Mouse (Mus musculus): ENCODE data around the gene Ttll3.

GRCm38 (mm10) chr6:113423000-113423399 is 33.9 kb downstream of the Ttll3 start:
- TF ChIP-seq NRF1 (IDR thresholded peaks at IDR 0.05; ENCODE audit: low read depth, low read length) (no peak), USF1 (IDR thresholded peaks at IDR 0.05; ENCODE audit: low read depth, low read length) (no peak), MAX (IDR thresholded peaks at IDR 0.05; ENCODE audit: low read length) (no peak), E2F4 (IDR thresholded peaks at IDR 0.05; ENCODE audit: insufficient replicate concordance, low read depth, low read length) (no peak), CTCF (conservative IDR thresholded peaks at IDR 0.05 in 1 of 2, IDR thresholded peaks at IDR 0.05 in 1 of 2; ENCODE audit: low read depth in 2 of 2, low read length in 2 of 2) (no peak), POLR2A (IDR thresholded peaks at IDR 0.05; ENCODE audit: low read depth, low read length) (no peak), USF2 (conservative IDR thresholded peaks at IDR 0.05; ENCODE audit: low read depth, low read length) (no peak), MAZ (IDR thresholded peaks at IDR 0.05; ENCODE audit: low read depth, low read length) (no peak), SIN3A (IDR thresholded peaks at IDR 0.05; ENCODE audit: low read length) (no peak), UBTF (IDR thresholded peaks at IDR 0.05; ENCODE audit: low read depth, low read length) (no peak), GABPA (IDR thresholded peaks at IDR 0.05; ENCODE audit: insufficient replicate concordance, low read depth, low read length) (no peak), ZNF384 (IDR thresholded peaks at IDR 0.05; ENCODE audit: low read depth, low read length) (no peak), MEF2A (IDR thresholded peaks at IDR 0.05; ENCODE audit: borderline replicate concordance, low read depth, low read length) (no peak), TBP (conservative IDR thresholded peaks at IDR 0.05; ENCODE audit: low read depth, low read length) (no peak)

Measured in CH12.LX (cell line).